Mouse (Mus musculus): ENCODE data around the gene Abtb2.

GRCm38 (mm10) chr2:103691278-103691677 lies 125.2 kb downstream of the Abtb2 start:
- no peak for TF ChIP-seq POLR2AphosphoS5 (IDR thresholded peaks at IDR 0.05; ENCODE audit: insufficient replicate concordance, low read depth, low read length)
- TF ChIP-seq CTCF (IDR thresholded peaks at IDR 0.05; ENCODE audit: low read depth, low read length) = no peak
- TF ChIP-seq TAL1 (conservative IDR thresholded peaks at IDR 0.05; ENCODE audit: low read depth, low read length) = no peak
- no peak for TF ChIP-seq GATA1 (IDR thresholded peaks at IDR 0.05; ENCODE audit: borderline replicate concordance, low read length)
- no peak for TF ChIP-seq GATA2 (IDR thresholded peaks at IDR 0.05; ENCODE audit: borderline replicate concordance, low read depth, low read length)
